Mouse (Mus musculus) spleen, adult 12 weeks (tissue): ENCODE data around the gene Memo1.
"Not testable (repeated sequence)": the region's sequence is repeated elsewhere in the genome, so short reads cannot be mapped to it uniquely, and the experiment has no call there.

ENCODE experiments used
- DNase-seq: peaks from one replicate; pipeline ENCODE4 v3.0.0; 2022; ENCODE audit warnings: low spot score

Memo1 gene

GRCm38 (mm10) chr17:74262415-74262814, 32.9 kb downstream of the Memo1 start:
- DNase-seq, result no peak

- DNase-seq, result no peak
These were observed 50.0 kb downstream of the Memo1 start for GRCm38 (mm10) chr17:74245284-74245683.

GRCm38 (mm10) chr17:74242788-74243187, 52.5 kb downstream of the Memo1 start:
- no peak for DNase-seq

GRCm38 (mm10) chr17:74240322-74240721, 55.0 kb downstream of the Memo1 start:
- no peak for DNase-seq

- no peak for DNase-seq
These were observed 67.1 kb downstream of the Memo1 start for GRCm38 (mm10) chr17:74228131-74228759.

GRCm38 (mm10) chr17:74217304-74217703, 78.0 kb downstream of the Memo1 start:
- DNase-seq, result no peak

- DNase-seq, result not testable (repeated sequence)
These were observed 82.3 kb downstream of the Memo1 start for GRCm38 (mm10) chr17:74212831-74213524.

- no peak for DNase-seq
These were observed 86.0 kb downstream of the Memo1 start for GRCm38 (mm10) chr17:74209143-74209908.

GRCm38 (mm10) chr17:74195943-74196342, 99.4 kb downstream of the Memo1 start:
- no peak for DNase-seq

- no peak for DNase-seq
These were observed 100.6 kb downstream of the Memo1 start for GRCm38 (mm10) chr17:74194755-74195154.

GRCm38 (mm10) chr17:74193463-74193862, 101.9 kb downstream of the Memo1 start:
- DNase-seq, result no peak

GRCm38 (mm10) chr17:74191446-74191845, 103.9 kb downstream of the Memo1 start:
- no peak for DNase-seq

- no peak for DNase-seq
These were observed 109.1 kb downstream of the Memo1 start for GRCm38 (mm10) chr17:74186197-74186596.

GRCm38 (mm10) chr17:74184739-74185138, 110.6 kb downstream of the Memo1 start:
- DNase-seq, result no peak

GRCm38 (mm10) chr17:74180889-74181288, 114.4 kb downstream of the Memo1 start:
- DNase-seq, result no peak

- DNase-seq, result not testable (repeated sequence)
These were observed 115.7 kb downstream of the Memo1 start for GRCm38 (mm10) chr17:74179640-74180039.

GRCm38 (mm10) chr17:74173726-74174125, 121.6 kb downstream of the Memo1 start:
- no peak for DNase-seq

- DNase-seq, result no peak
These were observed 122.5 kb downstream of the Memo1 start for GRCm38 (mm10) chr17:74172834-74173233.

GRCm38 (mm10) chr17:74159443-74159894, 135.9 kb downstream of the Memo1 start:
- DNase-seq, result no peak

GRCm38 (mm10) chr17:74158161-74158560, 137.2 kb downstream of the Memo1 start:
- DNase-seq, result no peak
